Mouse (Mus musculus): ENCODE data around the gene Tbkbp1.

- TF ChIP-seq CTCF (conservative IDR thresholded peaks at IDR 0.05; ENCODE audit: insufficient read depth, insufficient read length, low read depth, low read length) (no peak), POLR2A (IDR thresholded peaks at IDR 0.05; ENCODE audit: low read depth, low read length) (no peak)
Observed at GRCm38 (mm10) chr11:97156999-97157398, 5.7 kb upstream of the Tbkbp1 start.
